Mouse (Mus musculus) stomach, embryonic 16.5 days (tissue): ENCODE measurements around the gene Traf2. TPM values are rescaled to one million over a fixed set of nuclear protein-coding genes. Genes with fewer than 3 reads are reported as not detected.
A peak's percentile ranks its signal among the peaks of the same experiment; 100 is the strongest.

ENCODE experiments used
- ATAC-seq: fragments of 200-750 bp; cut with Nextera tagmentation; 2 replicates; pipeline ENCODE4 v1.8.0; 2017; ENCODE audit warnings: moderate number of reproducible peaks, moderate TSS enrichment; ENCODE audit not compliant: insufficient read depth, low FRiP score
- H3K27ac ChIP-seq: fragments of 300-500 bp; sonication (generic); 2 replicates; pipeline ENCODE4 v1.5.1; 2014; ENCODE audit warnings: low read length
- H3K27me3 ChIP-seq: fragments of 300-500 bp; sonication (generic); 2 replicates; pipeline ENCODE4 v1.6.1; 2014; ENCODE audit warnings: low read length, control low read depth, mixed read lengths; ENCODE audit not compliant: control insufficient read depth, insufficient read depth
- H3K36me3 ChIP-seq: fragments of 300-500 bp; sonication (generic); 2 replicates; pipeline ENCODE4 v1.6.1; 2014; ENCODE audit warnings: low read length; ENCODE audit not compliant: control insufficient read depth, insufficient read depth
- H3K4me1 ChIP-seq: fragments of 300-500 bp; sonication (generic); 2 replicates; pipeline ENCODE4 v1.6.1; 2014; ENCODE audit warnings: low read length, control low read depth, mixed read lengths; ENCODE audit not compliant: control insufficient read depth, insufficient read depth
- H3K4me2 ChIP-seq: fragments of 300-500 bp; sonication (generic); 2 replicates; pipeline ENCODE4 v1.6.1; 2014; ENCODE audit warnings: low read depth, low read length, mixed read lengths
- H3K4me3 ChIP-seq: fragments of 300-500 bp; sonication (generic); replicated peaks from 2 replicates; pipeline ENCODE4 v1.5.1; 2014; ENCODE audit warnings: mild to moderate bottlenecking, low read length
- H3K9ac ChIP-seq: fragments of 300-500 bp; sonication (generic); 2 replicates; pipeline ENCODE4 v1.6.1; 2014; ENCODE audit warnings: low read length
- H3K9me3 ChIP-seq: fragments of 300-500 bp; sonication (generic); replicated peaks from 2 replicates; pipeline ENCODE4 v1.6.1; 2016; ENCODE audit warnings: low read length, control low read depth; ENCODE audit not compliant: control insufficient read depth
- WGBS: fragments of 180-500 bp; shearing (Covaris S2); extraction: QIAGEN DNeasy Blood & Tissue Kit; methylation state at CpG from one replicate; pipeline ENCODE4 v1.1.7; 2014; 5-methylcytosine and 5-hydroxymethylcytosine counted together
- polyA plus RNA-seq: library from polyadenylated mRNA; unstranded; fragments of >200 nt; fragmentation: Nextera tagmentation; extraction: Ambion mirVana; gene quantifications from 2 replicates; pipeline ENCODE4 v1.2.1, GENCODE M21; 2015

Gene Traf2
- polyA plus RNA-seq, 1 experiment from 2014 or later = 31.5 TPM

DNA sequence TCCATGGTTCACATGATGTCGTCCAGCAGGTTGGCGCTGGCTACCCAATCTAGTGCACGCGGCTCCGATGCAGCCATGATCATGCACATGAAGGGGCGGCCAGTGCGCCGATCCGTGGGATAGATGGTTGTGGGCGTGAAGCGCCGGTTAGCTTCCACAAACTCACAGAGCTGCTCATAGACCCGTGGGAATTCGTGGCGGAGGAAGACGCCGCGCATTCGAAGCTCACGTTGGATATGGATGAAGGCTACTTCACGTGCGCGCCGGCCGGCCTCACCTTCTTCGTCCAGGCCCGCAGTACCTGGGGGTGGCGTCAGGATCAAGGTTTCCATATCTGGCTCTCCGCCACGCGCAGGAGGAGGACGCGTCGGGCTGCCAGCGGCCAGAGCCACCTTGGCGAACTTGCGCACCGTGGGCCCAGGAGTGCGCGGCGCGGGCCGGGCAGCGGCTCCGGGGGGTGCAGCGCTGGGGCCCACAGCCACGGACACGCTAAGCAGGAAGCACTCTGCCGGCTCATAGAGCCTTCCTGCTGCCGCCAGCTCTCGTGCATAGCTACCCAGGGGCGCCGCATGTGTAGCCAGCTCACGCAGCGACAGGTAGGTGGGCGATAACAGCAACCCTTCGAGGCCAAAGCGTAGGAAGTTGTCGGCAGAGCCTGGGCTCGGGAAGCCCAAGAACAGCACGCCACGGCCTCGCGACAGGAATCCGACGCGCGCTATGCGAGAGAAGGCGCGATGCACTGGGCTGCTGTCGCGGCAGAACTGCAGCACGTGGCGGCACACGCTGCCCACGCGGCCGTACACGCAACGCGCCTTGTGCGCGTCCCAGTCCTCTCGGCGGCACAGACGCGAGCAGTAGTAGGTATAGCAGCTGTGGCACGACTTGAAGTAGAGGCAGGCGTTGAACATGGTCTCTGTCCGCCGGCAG, 30.5 kb upstream of the Traf2 start:
- Histone ChIP-seq H3K27ac (no peak overlapping the region), H3K4me1 (peaks cover 49% of the 10 kb centered on the region), H3K9ac (peak overlapping the region; percentile 47; the same call in 1 of the 2 replicates), H3K27me3 (peaks cover 49% of the 10 kb centered on the region), H3K4me2 (peak overlapping the region; percentile 39), H3K9me3 (no peaks in the 10 kb centered on the region), H3K4me3 (peak overlapping the region; percentile 25), H3K36me3 (no peaks in the 10 kb centered on the region)
- ATAC-seq = no peak
- WGBS = 17% methylated on average over 90 of the region's 92 CpGs

DNA sequence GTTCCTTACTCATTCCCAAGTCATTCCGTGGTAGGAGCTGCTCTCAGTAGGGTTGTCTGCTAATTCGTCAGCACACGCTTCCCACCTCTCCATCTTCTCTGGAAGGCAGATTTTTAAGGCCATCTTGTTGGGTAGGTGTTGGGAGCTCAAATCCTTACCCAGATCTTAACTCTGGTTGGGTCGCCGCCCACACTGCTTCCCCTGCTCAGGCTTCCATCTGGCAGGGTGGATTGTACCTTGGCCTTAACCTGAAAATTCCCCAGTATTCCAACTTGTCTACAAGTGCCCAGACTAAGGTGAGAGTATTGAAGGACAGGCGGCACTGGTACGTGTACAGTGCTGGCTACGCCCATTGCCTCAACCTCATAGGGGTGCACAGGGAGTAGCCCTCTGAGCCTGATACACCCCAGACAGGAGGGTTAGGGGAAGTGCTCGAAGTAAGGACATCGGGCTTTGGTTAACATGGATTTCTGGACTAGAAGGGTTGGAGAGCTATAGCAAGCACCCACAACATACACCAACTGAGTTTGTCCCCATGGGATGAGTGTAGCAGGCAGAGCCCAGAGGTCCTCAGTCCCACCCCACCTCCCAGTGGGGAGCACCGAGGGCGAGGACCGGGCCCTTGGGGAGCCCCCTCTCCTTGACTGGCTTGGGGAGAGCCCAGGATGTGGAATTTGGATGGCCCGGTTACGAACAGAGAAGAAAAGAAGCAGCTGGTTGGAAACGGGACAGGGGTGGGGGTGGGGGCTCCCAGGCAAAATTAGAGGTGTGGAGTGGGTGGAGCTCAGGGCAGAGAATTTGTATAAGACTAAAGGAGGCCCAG, 29.5 kb upstream of the Traf2 start:
- Histone ChIP-seq H3K4me3 (no peak overlapping the region), H3K27ac (no peak overlapping the region), H3K36me3 (no peaks in the 10 kb centered on the region), H3K27me3 (peaks cover 49% of the 10 kb centered on the region), H3K9me3 (no peaks in the 10 kb centered on the region), H3K9ac (peak overlapping the region; percentile 87; the same call in 1 of the 2 replicates), H3K4me1 (peaks cover 41% of the 10 kb centered on the region), H3K4me2 (peak overlapping the region; percentile 96; the same call in 1 of the 2 replicates)
- no peak for ATAC-seq
- 68% methylated on average over 16 of the region's 16 CpGs for WGBS

DNA sequence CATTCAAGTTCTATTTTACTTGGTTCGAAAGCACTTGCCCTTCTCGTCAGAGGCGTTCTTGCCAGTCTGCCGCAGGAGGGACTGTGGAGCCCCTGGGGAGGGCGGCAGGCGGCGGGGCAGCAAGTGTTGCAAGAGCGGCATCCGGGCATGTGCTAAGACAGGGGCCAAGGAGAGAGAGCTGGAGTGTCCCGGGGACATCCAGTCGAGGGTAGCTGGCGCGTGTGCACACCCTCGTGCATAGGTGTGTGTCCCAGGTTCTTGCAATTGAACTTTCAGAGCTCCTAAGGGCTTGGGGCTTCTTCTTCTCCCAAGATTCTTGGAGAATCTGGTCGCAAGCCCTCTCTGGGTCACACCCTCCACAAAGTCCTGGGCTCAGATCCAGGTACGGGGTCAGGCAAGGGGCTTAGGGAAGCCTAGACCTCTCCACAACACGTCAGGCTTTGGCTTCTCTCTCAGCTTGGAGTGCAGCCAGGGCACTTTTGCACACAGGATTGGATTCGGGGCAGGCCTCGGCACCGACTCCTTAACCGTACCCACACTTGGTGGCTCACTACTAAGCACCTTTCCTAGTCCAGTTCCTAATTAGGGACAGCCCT, 28.8 kb upstream of the Traf2 start:
- Histone ChIP-seq H3K9me3 (no peaks in the 10 kb centered on the region), H3K36me3 (0 out of 2 replicates have a peak, but pooled peaks cover 1% of the 10 kb centered on the region), H3K4me2 (peak overlapping the region; percentile 96), H3K4me1 (peaks cover 39% of the 10 kb centered on the region), H3K27me3 (peaks cover 44% of the 10 kb centered on the region), H3K27ac (peak overlapping the region; percentile 97), H3K9ac (peak overlapping the region; percentile 87), H3K4me3 (peak overlapping the region; percentile 67)
- ATAC-seq = no peak
- WGBS = 12% methylated on average over 21 of the region's 21 CpGs

- H3K4me2 ChIP-seq = peak within 1 kb of the TSS; percentile 96
- H3K27me3 ChIP-seq = peaks cover 37% of the 10 kb centered on the region
- H3K9me3 ChIP-seq = no peaks in the 10 kb centered on the region
- 0% methylated on average over 44 of the region's 45 CpGs for WGBS
- 0 out of 2 replicates have a peak, but pooled peaks cover 7% of the 10 kb centered on the region for H3K36me3 ChIP-seq
- peak within 1 kb of the TSS; percentile 97 for H3K27ac ChIP-seq
- peak within 1 kb of the TSS; percentile 67 for H3K4me3 ChIP-seq
- peak; percentile 98 for ATAC-seq
- H3K4me1 ChIP-seq = peaks cover 38% of the 10 kb centered on the region
- peak within 1 kb of the TSS; percentile 87 for H3K9ac ChIP-seq
Measured at GRCm38 (mm10) chr2:25574579-25575431, 28.1 kb upstream of the Traf2 start, which contains the start of the genes Mamdc4 and Phpt1. Gene Mamdc4 (minus strand): TSS chr2:25574845. Gene Phpt1 (minus strand): TSS chr2:25575224.

DNA sequence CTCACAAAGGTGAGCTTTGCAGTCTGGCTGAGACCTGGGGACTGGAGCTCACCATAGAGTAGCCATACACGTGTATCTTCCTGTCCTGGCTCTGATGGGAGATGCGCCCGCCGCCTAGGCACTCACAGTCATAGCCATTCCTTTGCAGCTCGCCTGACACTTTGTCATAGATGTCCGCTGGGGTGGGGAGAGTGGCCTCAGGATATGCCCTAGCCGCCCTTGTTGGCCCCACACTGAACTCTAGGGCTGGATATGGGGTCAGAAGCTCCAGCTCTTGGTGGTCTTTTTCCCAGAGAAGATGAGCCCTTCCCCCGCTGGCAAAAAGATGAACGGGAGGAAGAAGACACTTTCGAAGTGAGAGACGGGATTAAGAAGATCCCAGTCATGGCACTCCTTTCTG, 27.4 kb upstream of the Traf2 start:
- H3K27ac ChIP-seq = peak overlapping the region; percentile 97
- H3K4me3 ChIP-seq = peak overlapping the region; percentile 67
- peaks cover 31% of the 10 kb centered on the region for H3K4me1 ChIP-seq
- H3K9ac ChIP-seq = peak overlapping the region; percentile 87
- 11% methylated on average over 11 of the region's 11 CpGs for WGBS
- peaks cover 30% of the 10 kb centered on the region for H3K27me3 ChIP-seq
- peak overlapping the region; percentile 96 for H3K4me2 ChIP-seq
- no peak for ATAC-seq
- H3K36me3 ChIP-seq = 0 out of 2 replicates have a peak, but pooled peaks cover 7% of the 10 kb centered on the region
- no peaks in the 10 kb centered on the region for H3K9me3 ChIP-seq

DNA sequence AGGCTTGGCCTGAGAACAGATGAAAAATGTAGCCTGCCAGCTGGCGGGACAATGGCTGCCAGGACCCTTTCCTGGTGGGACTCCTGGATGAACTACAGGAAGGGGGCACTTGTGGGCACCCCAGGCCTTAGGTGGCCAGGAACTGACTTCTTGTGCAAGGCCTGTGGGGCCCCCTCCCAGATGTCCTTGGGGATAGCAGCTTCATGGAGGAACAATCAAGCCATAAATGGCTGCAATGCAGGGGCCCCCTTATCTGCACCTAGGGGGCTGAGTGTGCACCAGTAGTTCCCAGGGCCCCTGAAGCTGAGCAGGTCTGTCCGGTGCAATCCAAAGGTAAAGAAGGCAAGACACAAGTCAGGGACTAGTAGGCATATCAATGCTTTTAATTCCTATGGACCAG, 26.3 kb upstream of the Traf2 start:
- Histone ChIP-seq H3K27ac (no peak overlapping the region), H3K4me2 (peak overlapping the region; percentile 96), H3K9me3 (no peaks in the 10 kb centered on the region), H3K36me3 (0 out of 2 replicates have a peak, but pooled peaks cover 7% of the 10 kb centered on the region), H3K4me3 (peak overlapping the region; percentile 67; the same call in 1 of the 2 replicates), H3K9ac (0 out of 2 replicates have a peak overlapping the region, but pooled peaks have one; percentile 28), H3K4me1 (peaks cover 29% of the 10 kb centered on the region), H3K27me3 (peaks cover 20% of the 10 kb centered on the region)
- no peak for ATAC-seq
- WGBS = 84% methylated on average over 2 of the region's 2 CpGs

DNA sequence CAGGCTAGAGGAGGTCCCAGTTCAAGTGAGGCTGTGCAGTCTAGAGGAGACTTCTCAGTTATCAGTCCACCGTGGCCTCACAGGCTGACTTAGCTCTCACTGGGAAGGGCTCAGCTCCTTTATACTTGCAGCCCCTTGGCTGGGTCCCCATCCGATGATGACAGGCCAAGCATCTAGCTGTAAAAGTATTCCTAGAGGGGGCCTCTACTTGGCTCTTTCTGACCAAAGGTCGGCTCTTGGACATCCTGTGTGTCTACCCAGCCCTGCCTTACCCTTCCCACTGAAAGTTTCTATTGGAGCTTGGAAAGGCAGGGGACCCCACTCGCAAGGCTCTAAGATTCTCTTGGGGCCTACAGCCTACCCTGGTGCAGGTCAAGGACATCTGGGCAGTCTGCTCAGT, 24.5 kb upstream of the Traf2 start:
- Histone ChIP-seq H3K27me3 (0 out of 2 replicates have a peak, but pooled peaks cover 1% of the 10 kb centered on the region), H3K9me3 (no peaks in the 10 kb centered on the region), H3K36me3 (0 out of 2 replicates have a peak, but pooled peaks cover 7% of the 10 kb centered on the region), H3K9ac (no peak overlapping the region), H3K4me3 (no peak overlapping the region), H3K4me2 (no peak overlapping the region), H3K27ac (no peak overlapping the region; the same call in 1 of the 2 replicates), H3K4me1 (peaks cover 16% of the 10 kb centered on the region)
- 83% methylated on average over 4 of the region's 4 CpGs for WGBS
- ATAC-seq = no peak

DNA sequence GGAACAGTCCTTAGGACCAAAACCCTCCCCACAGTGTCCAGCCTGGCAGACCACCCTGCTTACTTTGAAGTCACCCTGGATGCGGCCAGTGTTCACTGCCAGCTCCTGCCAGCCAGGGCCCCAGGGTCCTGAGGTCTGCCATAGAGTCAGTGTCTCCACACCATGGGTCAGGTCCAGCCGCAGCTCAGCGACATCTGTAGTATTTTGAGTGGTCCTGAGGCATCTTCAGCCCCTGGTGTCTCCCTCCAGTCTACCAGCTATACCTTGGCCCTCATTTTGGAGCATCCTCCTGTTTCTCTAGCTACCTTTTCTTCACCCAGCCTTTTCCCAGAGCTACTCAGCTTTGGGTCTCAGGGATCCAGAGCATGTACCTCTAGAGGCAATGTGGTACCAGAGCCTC, 22.6 kb upstream of the Traf2 start:
- H3K27ac ChIP-seq = no peak overlapping the region; the same call in 1 of the 2 replicates
- no peak overlapping the region for H3K4me2 ChIP-seq
- peaks cover 8% of the 10 kb centered on the region for H3K4me1 ChIP-seq
- H3K9me3 ChIP-seq = no peaks in the 10 kb centered on the region
- 85% methylated on average over 3 of the region's 3 CpGs for WGBS
- H3K36me3 ChIP-seq = 0 out of 2 replicates have a peak, but pooled peaks cover 7% of the 10 kb centered on the region
- H3K4me3 ChIP-seq = no peak overlapping the region
- H3K9ac ChIP-seq = 0 out of 2 replicates have a peak overlapping the region, but pooled peaks have one; percentile 2
- ATAC-seq = no peak
- no peaks in the 10 kb centered on the region for H3K27me3 ChIP-seq
